Mouse (Mus musculus) spleen, postnatal 10 days (tissue): ENCODE results near the gene Shank2.

Experiments used
- DNase-seq, 2 experiments: peaks; one replicate each; pipeline ENCODE4 v3.0.0; 2021 to 2022; ENCODE audit warnings: low spot score in 2 of 2

The Shank2 gene

DNA sequence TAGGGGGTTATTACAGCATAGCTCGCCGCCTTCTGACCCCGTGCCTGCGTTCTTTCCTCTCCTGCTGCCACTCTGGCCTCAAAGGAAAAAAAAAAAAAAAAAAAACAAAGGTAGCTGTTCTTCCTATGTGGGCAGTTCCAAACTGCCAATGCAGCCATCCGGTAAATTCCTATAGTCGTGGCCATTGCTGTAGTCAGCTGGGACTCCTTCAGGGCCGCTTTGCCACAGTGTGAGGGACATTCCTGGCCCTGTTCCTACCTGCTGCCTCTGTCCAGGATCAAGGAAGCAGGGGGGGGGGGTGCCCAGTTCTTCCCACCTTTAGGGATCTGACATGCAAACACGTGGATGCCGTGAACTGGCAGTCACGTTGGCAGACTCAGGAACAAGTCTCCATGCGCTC lies 29.1 kb downstream of the Shank2 start:
- DNase-seq, result no peak

DNA sequence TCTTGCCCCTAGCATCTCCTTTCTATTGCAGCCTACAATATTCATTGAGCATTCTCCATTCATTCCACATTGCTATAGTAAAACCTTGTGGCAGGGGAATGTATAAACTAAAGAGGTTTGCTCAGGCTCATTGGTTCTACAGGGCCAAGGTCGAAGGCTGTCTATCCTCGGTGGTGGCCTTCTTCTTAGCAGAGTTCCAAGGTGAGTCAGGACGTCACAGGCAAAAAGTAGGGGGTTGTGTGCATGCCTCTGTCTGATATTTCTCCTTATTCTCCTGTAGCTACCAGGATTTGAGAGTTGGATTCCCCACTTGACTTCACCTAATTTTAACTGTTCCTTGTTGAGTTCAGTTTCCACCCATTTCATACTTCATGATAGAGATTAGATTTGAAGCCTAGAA lies 29.9 kb downstream of the Shank2 start:
- DNase-seq, result no peak

DNA sequence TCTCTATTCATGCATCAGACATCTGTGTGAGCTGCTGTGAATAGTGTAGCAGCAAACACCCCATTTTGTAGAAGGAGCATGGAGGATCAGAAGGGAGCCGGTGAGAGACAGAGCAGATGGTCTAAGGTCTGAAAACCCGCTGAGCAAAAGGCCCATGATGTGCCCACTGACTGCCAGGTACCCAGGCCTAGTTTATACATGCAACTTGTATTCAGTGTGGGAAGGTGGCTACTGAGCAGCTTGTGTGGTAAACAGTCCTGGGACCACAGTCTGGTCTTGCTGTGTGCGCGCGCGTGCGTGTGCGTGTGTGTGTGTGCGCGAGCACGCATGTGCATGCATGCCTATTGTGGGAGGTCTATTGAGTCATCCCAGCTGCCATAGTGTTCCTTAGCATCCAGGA lies 35.8 kb downstream of the Shank2 start:
- no peak for DNase-seq

DNA sequence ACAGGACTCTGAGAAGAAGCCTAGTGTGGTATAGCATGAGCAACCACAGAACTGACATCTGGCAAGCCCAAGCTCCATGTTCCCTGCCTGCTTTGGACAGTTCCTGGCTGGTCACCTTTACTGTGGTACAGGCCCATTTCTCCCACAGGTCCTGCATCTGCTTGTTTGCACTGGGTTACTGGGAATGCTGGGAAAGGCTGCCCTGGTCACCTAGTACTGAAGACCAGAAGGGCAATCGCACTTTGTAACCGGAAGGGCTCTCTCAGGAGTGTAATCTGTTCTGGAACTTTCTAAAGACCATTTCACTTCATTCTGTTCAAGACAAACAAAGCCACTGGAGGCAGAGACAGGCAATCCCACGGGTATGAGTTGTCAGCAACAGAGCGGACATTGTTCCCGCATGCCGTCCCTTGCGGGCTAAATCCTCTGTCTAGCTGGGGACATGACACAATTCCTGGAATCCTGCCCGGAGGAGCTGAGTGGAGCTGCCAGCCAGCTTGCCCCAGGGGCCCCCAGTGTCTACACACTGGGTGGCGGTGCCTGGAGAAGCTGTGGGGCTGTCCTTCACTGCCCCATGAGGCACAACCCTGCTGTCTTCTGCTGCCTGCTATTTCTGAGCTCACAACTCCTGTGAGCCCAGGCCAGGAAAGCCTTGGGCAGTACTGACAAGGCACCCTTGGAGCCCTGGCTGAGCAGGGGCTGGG lies 36.4 kb downstream of the Shank2 start:
- no peak for DNase-seq

DNA sequence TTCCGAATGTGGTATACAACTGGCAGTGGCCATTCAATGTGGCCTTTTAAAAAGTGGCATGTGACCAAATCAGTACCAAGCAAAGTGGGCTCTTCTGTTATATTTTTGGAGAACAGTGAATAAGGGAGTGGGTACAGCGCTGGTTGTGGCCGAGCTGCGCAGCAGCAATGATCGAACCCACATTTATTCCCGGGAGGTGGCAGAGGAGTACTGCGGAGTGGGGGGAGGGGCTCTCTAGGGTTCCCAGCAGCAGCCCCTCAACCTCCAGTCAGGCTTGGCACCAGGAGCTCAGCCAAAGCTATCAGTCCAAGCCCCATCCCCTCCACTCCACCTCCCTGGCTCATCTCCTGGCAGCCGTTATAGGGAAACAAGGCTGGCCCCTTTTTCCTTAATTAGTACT lies 37.0 kb downstream of the Shank2 start:
- no peak for DNase-seq

DNA sequence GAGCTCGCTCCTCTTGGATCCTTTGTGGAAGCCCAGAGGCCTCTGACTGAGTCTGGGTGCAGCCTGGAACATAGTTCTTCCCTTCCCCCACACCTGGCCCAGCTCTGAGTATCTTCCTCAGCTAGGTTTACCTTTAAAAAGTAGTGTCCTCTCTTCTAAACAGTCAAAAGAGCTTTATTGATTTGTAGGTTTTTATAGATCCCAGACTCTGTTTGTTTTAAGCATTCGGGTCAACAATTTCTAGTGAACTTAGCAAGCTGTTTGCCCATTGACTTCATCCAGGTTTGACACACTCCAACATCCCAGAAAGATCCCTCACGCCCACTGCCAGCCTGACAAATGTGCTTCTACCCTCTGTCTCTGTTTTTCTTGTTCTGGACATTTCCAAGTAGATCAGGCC lies 38.6 kb downstream of the Shank2 start:
- DNase-seq, result no peak

DNA sequence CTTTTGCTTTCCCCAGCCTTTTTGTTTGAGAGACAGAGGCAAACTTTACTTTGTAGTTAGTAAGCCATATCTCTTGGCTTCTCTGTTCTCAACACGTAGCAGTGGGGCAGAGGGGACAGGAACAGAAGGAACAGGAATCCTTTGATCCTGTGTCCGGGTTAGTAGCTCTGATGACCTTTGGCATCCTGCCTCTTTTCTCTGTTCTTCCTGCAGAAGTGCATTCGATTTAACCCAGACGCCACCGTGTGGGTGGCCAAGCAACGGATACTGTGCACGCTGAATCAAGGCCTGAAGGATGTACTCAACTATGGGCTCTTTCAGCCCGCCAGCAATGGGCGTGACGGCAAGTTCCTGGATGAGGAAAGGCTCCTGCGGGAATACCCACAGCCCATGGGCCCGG lies 50.3 kb downstream of the Shank2 start:
- no peak for DNase-seq

DNA sequence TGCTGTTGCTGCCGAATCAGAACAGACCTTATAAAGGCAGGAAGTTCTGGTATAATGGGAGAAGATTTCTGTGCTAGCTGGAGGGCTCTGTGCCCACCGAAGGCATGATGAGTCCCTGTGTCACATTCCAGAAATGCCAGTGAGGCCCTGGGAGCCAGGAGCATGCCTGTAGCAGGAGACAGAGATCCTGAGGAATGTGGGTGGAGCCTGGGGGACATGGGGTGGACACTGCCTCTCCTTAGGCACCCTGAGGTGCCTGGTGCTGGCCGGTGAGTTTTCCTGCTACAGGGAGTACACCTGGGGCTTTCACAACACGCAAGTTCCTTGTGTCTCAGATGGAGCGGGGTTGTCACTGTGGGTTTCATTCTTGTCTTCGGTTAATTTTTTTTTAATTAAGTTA lies 53.5 kb downstream of the Shank2 start:
- no peak for DNase-seq

DNA sequence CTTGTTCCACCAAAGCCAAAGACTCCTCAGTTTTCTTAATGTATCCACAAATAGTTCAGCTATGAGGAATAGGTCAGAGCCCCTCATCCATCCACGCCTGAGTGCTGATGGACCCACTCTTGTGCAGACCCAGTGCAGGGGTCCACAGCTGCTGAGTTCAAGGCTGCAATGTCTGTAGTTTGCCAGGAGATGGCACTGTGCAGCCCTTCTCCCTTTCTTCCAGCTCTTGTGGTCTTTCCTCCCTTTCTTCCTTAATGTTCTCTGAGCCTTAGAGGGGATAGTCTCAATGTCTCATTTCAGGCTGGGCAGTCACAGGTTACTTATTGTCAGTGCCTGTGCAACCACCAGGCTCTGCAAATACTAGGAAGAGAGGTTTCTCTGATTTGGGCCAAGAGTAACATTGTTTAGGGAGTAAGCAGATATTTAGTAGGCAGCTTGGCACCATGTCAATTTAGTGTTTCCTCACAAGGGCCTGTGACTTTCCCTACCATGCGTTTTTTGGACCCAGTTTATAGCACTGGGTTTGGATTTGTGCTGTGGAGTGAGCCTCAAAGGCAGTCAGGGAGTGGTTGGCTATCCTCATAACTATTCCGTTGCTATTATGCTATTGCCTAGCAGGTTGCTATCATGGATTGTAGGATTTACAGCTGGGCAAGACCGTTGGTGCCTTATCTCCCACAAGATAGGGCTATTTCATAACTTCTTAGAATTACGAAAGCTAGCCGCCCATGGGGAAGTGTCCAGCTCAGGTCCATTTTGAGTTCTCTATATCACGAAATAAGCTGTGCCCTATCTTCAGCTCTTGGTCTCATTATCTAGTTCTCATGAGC lies 54.2 kb downstream of the Shank2 start:
- no peak for DNase-seq

DNA sequence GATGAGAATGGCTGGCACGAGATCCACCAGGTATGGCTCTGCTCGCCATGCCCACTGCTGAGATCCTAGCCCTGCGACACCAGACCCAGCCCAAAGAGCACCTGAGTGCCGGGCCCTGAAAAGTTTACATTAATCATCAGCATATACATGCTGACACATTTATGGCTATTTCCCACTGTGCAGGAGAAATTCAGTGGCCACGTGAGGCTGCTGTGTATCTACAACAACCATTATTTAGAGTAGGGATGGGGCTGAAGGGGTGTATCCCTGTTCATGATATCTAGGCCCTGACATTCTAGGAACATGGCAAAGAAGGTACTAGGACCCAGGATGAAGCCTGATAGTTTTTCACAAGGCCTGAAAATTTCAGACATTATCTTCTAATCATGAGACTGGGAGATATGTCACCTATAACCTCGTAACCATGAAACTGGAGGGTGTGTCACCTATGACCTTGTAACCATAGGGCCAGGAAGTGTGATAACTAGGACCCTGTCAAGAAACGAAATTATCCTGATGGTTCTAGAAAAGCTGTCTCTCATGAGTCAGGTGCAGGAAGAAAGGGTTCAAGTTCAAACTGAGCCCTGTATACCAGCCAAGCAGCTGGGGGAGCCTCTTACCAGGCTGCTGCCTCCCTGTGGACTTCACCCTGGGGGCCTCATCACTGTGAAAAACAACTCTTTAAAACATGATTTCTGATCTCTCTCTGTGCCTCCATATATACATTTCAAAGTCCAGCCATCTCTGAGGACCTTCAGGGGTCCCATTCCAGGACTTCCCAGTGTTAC lies 68.6 kb downstream of the Shank2 start:
- no peak for DNase-seq

DNA sequence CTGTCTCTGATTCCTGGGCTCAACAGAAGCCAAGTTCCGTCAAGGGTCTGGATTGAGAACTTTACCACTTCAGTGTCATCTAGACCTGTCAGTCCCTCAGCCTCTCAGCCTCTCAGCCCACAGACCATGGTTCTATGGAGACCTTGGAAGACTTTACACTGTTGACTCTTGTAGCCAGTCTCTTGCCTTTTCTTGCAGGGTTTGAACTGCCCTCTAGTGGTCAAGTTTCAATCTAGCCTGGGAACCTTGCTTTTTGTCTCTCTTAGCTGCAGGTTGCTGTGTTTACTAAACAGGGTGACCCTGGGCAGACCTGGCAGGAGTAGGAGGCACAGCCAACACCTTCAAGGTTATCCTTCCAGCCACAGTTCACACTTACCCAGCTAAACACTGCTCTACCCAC lies 70.5 kb downstream of the Shank2 start:
- no peak for DNase-seq

DNA sequence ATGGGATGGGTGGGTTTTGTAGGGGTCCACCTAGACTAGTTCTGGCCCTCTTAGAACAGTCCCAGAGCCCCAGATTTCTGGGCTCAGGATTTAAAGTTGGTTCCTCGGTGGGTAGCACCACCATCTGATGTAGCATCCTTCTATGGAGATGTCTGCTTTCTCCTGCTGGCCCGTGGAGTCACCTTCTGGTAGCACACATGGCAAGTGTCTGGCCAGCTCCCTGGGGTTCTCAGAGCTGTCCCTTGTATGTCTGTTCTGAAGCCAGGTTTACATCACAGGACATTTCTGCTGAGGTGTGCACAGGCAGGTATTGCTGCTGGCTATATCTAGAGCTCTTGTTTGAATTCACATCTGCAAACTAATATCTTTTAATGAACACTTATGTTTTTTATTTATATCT lies 71.1 kb downstream of the Shank2 start:
- DNase-seq, result no peak

DNA sequence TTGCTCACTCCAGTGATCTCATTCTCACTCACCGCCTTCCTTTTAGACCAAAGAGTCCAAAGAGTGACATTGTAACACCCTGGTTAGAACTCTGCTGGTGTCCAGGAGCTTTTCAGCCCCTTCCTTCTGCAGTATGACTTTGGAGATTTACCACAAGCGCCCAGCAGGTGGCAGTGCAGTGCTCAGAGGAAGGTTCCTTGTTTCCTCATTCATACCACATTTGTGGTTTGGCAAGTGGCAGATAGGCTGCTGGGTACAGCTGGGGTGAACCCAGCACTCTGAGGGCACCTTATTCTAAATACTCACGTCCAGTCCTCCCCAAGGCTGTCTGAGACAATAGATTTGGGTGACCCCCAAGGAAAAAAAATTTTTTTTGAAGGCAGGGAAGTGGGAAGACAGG lies 73.0 kb downstream of the Shank2 start:
- DNase-seq, result peak; percentile 39 to 75

DNA sequence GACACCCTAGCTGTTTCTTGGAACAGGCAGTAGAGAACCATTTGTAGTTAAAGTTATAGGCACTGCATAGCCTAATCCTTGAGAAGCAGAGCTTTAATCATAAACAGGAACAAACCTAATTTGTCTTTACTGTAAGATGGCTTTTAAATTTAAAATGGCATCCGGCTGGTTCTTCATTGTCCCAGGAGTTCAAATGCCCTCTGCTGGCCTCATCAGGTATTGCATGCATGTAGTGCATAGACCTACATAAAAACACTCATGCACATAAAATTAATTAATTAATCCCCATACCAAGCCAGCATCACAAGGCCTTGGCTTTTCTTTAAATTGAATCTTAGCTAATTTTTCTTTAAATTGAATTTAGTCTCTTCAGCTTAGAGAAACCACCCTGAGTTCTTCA lies 76.9 kb downstream of the Shank2 start:
- DNase-seq, result peak in 1 of 2 experiments; percentile 67

DNA sequence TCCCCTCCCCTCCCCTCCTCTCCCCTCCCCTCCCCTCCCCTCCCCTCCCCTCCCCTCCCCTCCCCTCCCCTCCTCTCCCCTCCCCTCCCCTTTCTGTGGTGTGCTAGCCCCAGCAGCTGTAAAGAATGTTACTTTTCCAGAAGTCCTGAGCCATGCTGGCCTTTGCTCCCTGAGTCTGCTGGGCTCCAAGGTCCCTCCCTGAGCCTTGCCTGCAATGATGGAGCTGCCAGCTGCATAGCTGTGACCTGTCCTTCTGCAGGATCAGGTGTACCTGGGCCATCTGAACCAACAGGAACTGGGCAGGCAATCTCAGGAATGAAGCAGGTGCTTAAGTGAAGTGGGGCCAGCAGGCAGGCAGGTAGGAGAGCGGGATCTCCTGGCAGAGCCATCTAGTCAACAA lies 78.1 kb downstream of the Shank2 start:
- DNase-seq, result no peak

DNA sequence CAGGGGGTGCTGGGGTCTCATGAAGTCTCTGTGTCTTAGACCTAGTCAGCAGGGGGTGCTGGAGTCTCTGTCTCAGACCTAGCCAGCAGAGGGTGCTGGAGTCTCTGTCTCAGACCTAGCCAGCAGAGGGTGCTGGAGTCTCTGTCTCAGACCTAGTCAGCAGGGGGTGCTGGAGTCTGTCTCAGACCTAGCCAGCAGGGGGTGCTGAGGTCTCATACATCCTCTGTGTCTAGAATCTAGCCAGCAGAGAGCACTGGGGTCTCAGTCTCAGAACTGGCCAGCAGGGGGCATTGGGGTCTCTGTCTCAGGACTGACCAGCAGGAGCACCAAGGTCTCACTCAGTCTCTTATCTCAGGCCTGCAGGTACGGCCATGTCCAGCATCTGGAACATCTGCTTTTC lies 79.7 kb downstream of the Shank2 start:
- peak in 1 of 2 experiments; percentile 18 for DNase-seq

DNA sequence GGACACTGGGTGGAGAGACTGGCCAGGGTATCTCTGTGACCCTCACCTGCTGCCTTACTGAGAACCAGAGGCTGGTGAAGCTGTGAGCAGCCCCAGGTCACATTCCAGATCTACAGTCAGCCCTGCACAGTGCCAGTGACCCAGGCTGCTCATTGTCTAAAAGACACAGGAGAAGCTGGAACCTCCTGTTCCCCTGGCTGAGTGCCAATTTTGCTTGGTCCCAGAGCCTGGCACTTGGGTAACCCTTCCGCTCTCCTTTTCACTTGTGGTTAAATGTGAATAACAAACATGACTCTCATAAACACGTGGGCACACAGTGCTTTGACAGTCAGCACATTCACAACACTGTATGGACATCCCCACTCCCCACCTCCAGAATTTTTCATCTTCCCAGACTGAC lies 80.2 kb downstream of the Shank2 start:
- no peak for DNase-seq

DNA sequence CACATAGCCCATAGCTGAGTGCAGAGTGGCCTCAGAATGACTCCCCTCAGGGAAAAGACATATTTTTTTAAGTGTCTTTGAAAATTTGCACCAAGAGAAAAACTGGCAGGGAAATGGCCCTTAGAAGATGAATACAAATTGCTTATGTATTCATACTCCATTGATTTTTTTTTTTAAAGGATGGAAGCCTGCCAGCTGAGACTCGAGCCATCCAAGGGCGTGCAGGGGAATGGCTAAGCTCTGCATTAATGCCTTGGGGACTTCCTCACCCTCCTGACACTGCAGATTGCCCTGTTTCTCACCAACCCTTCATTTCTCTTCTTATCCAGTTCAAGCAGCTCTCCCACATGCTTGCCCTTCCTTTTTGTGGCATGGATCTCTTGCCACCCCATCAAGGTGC lies 85.5 kb downstream of the Shank2 start:
- no peak for DNase-seq

DNA sequence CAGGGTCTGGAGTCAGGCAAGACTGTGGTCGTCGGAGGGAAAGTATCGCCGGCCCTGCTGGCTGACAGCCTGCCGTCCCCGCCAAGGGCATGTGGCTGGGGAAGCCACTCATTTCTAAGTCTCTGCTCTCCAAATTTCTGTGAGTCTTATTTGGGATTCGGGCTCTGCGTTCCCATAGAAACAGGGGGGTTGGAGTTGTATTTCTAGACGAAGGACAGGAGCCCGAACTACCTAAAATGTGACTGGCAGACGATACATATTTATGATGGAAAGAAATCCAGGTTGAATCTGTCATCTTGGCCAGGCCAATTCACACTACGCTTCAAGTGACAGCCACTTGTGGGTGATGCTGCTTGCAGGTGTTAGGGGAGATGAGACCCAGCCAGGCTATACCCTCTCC lies 92.4 kb downstream of the Shank2 start:
- DNase-seq, result no peak

DNA sequence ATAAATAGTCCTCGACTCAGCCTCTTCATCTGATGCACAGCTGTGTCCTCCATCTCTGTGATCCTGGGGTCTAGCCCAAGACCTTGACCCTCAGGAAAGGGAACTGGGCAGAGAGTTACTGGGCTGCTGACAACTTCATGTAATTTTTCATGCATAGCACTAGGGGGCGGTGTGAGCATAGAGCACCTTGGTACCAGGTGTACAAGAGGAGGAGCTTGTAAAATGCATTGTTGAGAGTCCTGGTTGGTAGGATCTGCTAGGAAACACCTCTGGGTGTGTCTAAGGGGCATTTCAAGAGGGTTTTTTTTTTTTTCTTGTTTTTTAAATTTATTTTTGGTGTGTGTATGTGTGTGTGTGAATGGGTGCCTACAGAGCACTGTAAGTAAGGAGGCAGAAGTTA lies 95.6 kb downstream of the Shank2 start:
- DNase-seq, result no peak

DNA sequence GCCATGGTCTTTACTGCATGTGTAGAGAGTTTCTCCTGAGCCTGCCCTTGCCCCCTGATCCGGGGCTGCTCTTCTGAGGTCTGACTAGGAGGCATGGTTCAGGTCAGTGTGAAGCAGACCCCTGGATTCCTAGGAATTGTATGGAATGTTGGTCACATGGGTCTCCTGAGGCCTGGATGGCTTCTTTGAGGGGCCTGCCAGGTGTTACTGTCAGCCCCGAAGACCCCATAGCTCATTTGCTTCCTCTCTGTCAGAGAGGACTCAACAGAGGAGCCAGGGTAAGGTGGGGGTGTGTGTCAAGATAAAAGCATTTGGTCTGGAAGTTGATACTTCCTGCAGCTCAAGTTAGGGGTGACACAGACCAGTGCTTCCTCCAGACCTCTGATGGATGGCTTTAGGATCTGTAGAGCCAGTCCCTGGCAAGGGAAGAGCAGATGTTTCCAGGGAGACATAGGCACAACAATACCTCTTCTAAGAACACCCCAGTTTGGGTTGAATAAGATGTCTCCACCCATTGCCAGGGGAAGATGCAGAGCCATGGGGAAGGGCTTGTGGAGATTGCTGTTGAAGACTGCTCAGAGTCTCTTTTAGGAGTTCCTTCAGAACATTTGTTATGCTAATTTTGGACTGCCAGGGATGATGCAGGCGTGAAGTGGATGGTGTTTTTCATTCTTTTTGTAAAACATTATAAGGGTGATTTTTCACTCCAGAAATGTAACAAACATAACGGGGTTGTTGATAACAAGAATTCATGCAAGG lies 100.7 kb downstream of the Shank2 start:
- no peak for DNase-seq

DNA sequence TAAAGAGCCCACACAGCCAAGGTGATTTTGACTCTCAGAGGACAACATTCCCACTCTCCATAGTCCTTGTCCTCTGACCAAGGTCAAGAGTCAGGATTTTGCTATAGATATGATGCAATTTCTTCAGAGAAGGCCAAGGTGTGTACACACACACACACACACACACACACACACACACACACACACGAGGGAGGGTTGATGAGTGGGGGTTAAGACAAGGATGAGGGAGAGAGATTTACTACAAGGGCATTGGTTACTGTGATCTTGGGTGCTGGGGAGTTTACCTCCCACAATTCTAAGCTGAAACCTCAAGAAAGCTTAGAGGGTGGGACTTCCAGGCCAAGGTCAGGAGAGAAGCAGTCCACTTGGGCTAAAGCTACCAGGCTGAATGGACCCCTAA lies 104.2 kb downstream of the Shank2 start:
- no peak for DNase-seq
